8 mouse cellular contexts compared by ENCODE assay signal in the genomic region with DNA sequence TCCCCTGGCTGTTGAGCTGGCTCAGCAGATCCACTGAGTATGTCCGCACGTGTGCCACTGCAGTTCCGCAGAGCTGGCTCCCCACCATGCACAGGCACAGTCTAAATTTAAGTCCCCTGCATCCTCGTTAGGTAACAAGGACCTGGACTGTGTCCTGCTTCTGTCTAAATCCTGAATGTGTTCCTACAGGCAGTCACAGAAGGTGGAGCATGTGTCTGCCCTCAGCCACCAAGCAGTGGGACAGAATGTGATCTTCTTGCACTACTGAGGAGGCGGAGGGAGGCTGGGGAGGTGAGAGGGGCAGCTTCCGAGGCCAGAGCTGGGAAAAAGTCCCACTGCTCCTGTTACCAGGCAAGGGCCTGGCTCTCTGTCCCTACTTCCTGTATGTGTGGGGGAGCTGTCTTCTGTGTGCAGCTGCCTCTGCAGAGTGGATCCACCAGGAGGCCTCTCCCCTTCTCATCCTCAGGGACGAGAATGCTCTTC. TPM values are rescaled to one million over a fixed set of nuclear protein-coding genes. Genes with fewer than 3 reads are reported as not detected.
DNase-seq lines count a peak whose midpoint lies in the region; ATAC-seq and TF ChIP-seq lines count a peak whose summit lies in the region.

No protein-coding gene starts in this region.

- H3K9ac ChIP-seq in lung, postnatal 0 days (replicated peaks; ENCODE audit: low read depth): no peak overlapping the region

- intact Hi-C loops in left cerebral cortex, postnatal 36 days (cut with DNase I): no loop called here
- intact Hi-C loops in left cerebral cortex, postnatal 4 days (cut with DNase I): no loop called here
- intact Hi-C loops in heart, postnatal 14 days (cut with DNase I): loop anchor here (2.0 kb wide), 1 partner anchor 40 kb away; no protein-coding TSS in a partner anchor

- no peaks in the 10 kb centered on the region for H3K27me3 ChIP-seq in lung, postnatal 0 days (replicated peaks; ENCODE audit: insufficient read depth, low read length)

- H3K36me3 ChIP-seq in lung, postnatal 0 days (ENCODE audit: insufficient read depth, low read length): no peaks in the 10 kb centered on the region

- peak; percentile 66 to 69 for DNase-seq in left cerebral cortex, postnatal 36 days (ENCODE audit: low spot score in 2 of 2)
- no peak for DNase-seq in left cerebral cortex, postnatal 4 days
- peak; percentile 62 for DNase-seq in heart, postnatal 14 days
- peak; percentile 59 for DNase-seq in lung, postnatal 0 days (ENCODE audit: low spot score)
- DNase-seq in thymus, postnatal 0 days (ENCODE audit: low spot score): no peak
- no peak for DNase-seq in thymus, postnatal 25 days
- no peak for DNase-seq in ovary, postnatal 10 days (ENCODE audit: low spot score)

- TF ChIP-seq EP300 in lung, postnatal 0 days (IDR thresholded peaks at IDR 0.05): no peak

- peak; percentile 53 for TF ChIP-seq CTCF in lung, postnatal 0 days (IDR thresholded peaks at IDR 0.05)

- H3K9me3 ChIP-seq in lung, postnatal 0 days (ENCODE audit: low read length): no peaks in the 10 kb centered on the region

- H3K4me3 ChIP-seq in lung, postnatal 0 days (ENCODE audit: low read depth, low read length): no peak overlapping the region

- no peak overlapping the region for H3K4me2 ChIP-seq in lung, postnatal 0 days (replicated peaks; ENCODE audit: low read depth, low read length)

- peak; percentile 26 for ATAC-seq in common myeloid progenitor, adult 5-6 weeks (replicated peaks; ENCODE audit: low read depth, poor library complexity, severe bottlenecking)
- ATAC-seq in lung, postnatal 0 days: peak; percentile 62

- peak overlapping the region; percentile 67 for H3K27ac ChIP-seq in lung, postnatal 0 days (ENCODE audit: low read length)

- H3K4me1 ChIP-seq in lung, postnatal 0 days (ENCODE audit: insufficient read depth, low read depth, low read length): peaks cover 18% of the 10 kb centered on the region

- WGBS in lung, postnatal 0 days: 50% methylated on average over 7 of the region's 7 CpGs

RNA-seq across cellular contexts. Expression of gene Abtb1, which starts 57.1 kb away (rescaled TPM):
- total RNA-seq in left cerebral cortex, postnatal 36 days (2021): 10 to 100 TPM; 43.4 to 45.9 TPM
- total RNA-seq in left cerebral cortex, postnatal 4 days (2021): 10 to 100 TPM; 23.2 to 25.3 TPM
- total RNA-seq in common myeloid progenitor, adult 5-6 weeks (2017): 20.7 and 46.4 TPM in 2 replicates
- total RNA-seq in heart, postnatal 14 days (2021): 10 to 100 TPM; 23.4 to 24.3 TPM
- polyA plus RNA-seq in lung, postnatal 0 days (2015; fragmentation: Nextera tagmentation; extraction: Ambion mirVana): 59.5 and 70.3 TPM in 2 replicates
- 64.7 and 77.2 TPM in 2 replicates for polyA plus RNA-seq in thymus, postnatal 0 days (2015; fragmentation: Nextera tagmentation; extraction: Ambion mirVana)

Comparison
In these comparisons a context has a peak if more than half of its experiments do, and no peak if none do; other contexts are left out.
1. DNase-seq: peak in left cerebral cortex, postnatal 36 days (2 of 2), heart, postnatal 14 days (2 of 2) and lung, postnatal 0 days (single experiment); none in left cerebral cortex, postnatal 4 days (single experiment), thymus, postnatal 0 days (single experiment), thymus, postnatal 25 days (single experiment) and ovary, postnatal 10 days (single experiment).